Mouse (Mus musculus) ES-E14 (cell line): Measurements from ENCODE around the gene Ctnnd1. TPM values are rescaled to one million over a fixed set of nuclear protein-coding genes. Genes with fewer than 3 reads are reported as not detected.
A peak's percentile ranks its signal among the peaks of the same experiment; 100 is the strongest.

Source experiments
- DNase-seq: peaks from one replicate; pipeline ENCODE4 v3.0.0-alpha.2; 2013; ENCODE audit warnings: low read depth, low spot score
- H3K27ac ChIP-seq: 2 replicates; pipeline ENCODE4 v1.5.1; 2012; ENCODE audit warnings: low read depth, mild to moderate bottlenecking, low read length, moderate library complexity, mixed read lengths; ENCODE audit not compliant: poor library complexity, insufficient read depth, severe bottlenecking
- H3K36me3 ChIP-seq: 2 replicates; pipeline ENCODE4 v1.6.1; 2012; ENCODE audit warnings: mild to moderate bottlenecking, low read length, moderate library complexity, mixed read lengths; ENCODE audit not compliant: control insufficient read depth, poor library complexity, insufficient read depth, severe bottlenecking
- H3K4me1 ChIP-seq, 2 experiments: fragments of 150-350 bp in 1 of 2; sonication (generic) in 1 of 2; 2 replicates each; pipeline ENCODE4 v1.6.1; 2012; ENCODE audit warnings: low read length in 2 of 2, mild to moderate bottlenecking in 1 of 2, mixed read lengths in 1 of 2; ENCODE audit not compliant: control insufficient read depth in 2 of 2, insufficient read depth in 2 of 2, poor library complexity in 1 of 2
- H3K4me3 ChIP-seq, 2 experiments: fragments of 150-350 bp in 1 of 2; sonication (generic) in 1 of 2; 2 replicates each; pipeline ENCODE4 v1.5.1; 2012; ENCODE audit warnings: low read length in 2 of 2, low read depth in 1 of 2, mild to moderate bottlenecking in 1 of 2, mixed read lengths in 1 of 2; ENCODE audit not compliant: insufficient read depth in 1 of 2, poor library complexity in 1 of 2, severe bottlenecking in 1 of 2
- H3K9ac ChIP-seq: 2 replicates; pipeline ENCODE4 v1.6.1; 2012; ENCODE audit warnings: low read depth, mild to moderate bottlenecking, low read length, mixed read lengths; ENCODE audit not compliant: poor library complexity, insufficient read depth, severe bottlenecking
- H3K9me3 ChIP-seq: fragments of 150-350 bp; sonication (generic); 2 replicates; pipeline ENCODE4 v1.6.1; 2012; ENCODE audit warnings: low read depth, mild to moderate bottlenecking, low read length; ENCODE audit not compliant: control insufficient read depth, insufficient read depth
- CHD2 ChIP-seq: IDR thresholded peaks from 2 replicates; pipeline ENCODE4 v1.6.1; 2014; ENCODE audit warnings: mild to moderate bottlenecking, low read depth, low read length, inconsistent platforms
- HCFC1 ChIP-seq: IDR thresholded peaks from 2 replicates; pipeline ENCODE4 v1.6.1; 2012; ENCODE audit warnings: low read length, inconsistent platforms, borderline replicate concordance; ENCODE audit not compliant: insufficient read depth
- MAFK ChIP-seq: IDR thresholded peaks from 2 replicates; pipeline ENCODE4 v1.6.1; 2014; ENCODE audit warnings: mild to moderate bottlenecking, low read depth, low read length, inconsistent platforms; ENCODE audit not compliant: insufficient read depth
- ZC3H11A ChIP-seq: IDR thresholded peaks from 2 replicates; pipeline ENCODE4 v1.6.1; 2012; ENCODE audit warnings: low read depth, mild to moderate bottlenecking, inconsistent platforms, low read length, borderline replicate concordance
- ZNF384 ChIP-seq: IDR thresholded peaks from 2 replicates; pipeline ENCODE4 v1.6.1; 2012; ENCODE audit warnings: low read depth, low read length, inconsistent platforms
- in situ Hi-C, 2 experiments: fragments of 600-800 bp; cut with MboI; formaldehyde crosslinking; loops; one replicate each; pipeline ENCODE4 v1.15.1; 2025; ENCODE audit warnings: low sequenced_read_pairs in 2 of 2, inconsistent platforms in 1 of 2; ENCODE audit not compliant: unreplicated experiment in 2 of 2
- total RNA-seq: library from RNA; depleted of rRNA; stranded (reverse); fragments of 300-350 nt; gene quantifications from 2 replicates; pipeline ENCODE4 v1.2.3, GENCODE M21; 2012; rRNA removed

Gene Ctnnd1
- total RNA-seq = 48.2 and 51.5 TPM in 2 replicates

GRCm38 (mm10) chr2:84650464-84651195, at the start of gene Ctnnd1:
Gene Ctnnd1 (minus strand): TSS chr2:84650765.
- Histone ChIP-seq H3K4me1 (peaks cover 2 to 4% of the 10 kb centered on the region in 2 experiments; a peak in 3 of 4 replicates), H3K27ac (peak within 1 kb of the TSS; percentile 86), H3K9ac (peak within 1 kb of the TSS; percentile 93), H3K36me3 (0 out of 2 replicates have a peak, but pooled peaks cover 2% of the 10 kb centered on the region), H3K4me3 (peak within 1 kb of the TSS; percentile 82 to 89), H3K9me3 (no peaks in the 10 kb centered on the region)
- in situ Hi-C loops = no loop called here
- peak; percentile 77 for DNase-seq
- TF ChIP-seq MAFK (no peak), CHD2 (peak; percentile 90), ZNF384 (peak; percentile 99)

GRCm38 (mm10) chr2:84695007-84695695, 44.6 kb upstream of the Ctnnd1 start:
- in situ Hi-C loops = no loop called here
- peaks cover 10% of the 10 kb centered on the region for H3K36me3 ChIP-seq
- H3K4me3 ChIP-seq = no peak overlapping the region
- TF ChIP-seq ZNF384 (no peak), CHD2 (no peak), MAFK (no peak), HCFC1 (no peak), ZC3H11A (no peak)
- no peak for DNase-seq
- H3K4me1 ChIP-seq = no peaks in the 10 kb centered on the region
- no peaks in the 10 kb centered on the region for H3K9me3 ChIP-seq
- H3K27ac ChIP-seq = no peak overlapping the region
- no peak overlapping the region for H3K9ac ChIP-seq

- Histone ChIP-seq H3K27ac (no peak overlapping the region), H3K36me3 (peaks cover 29% of the 10 kb centered on the region), H3K9me3 (no peaks in the 10 kb centered on the region), H3K4me3 (no peak overlapping the region), H3K9ac (no peak overlapping the region), H3K4me1 (peaks cover 0 to 2% of the 10 kb centered on the region in 2 experiments; a peak in 2 of 4 replicates)
- TF ChIP-seq CHD2 (no peak), MAFK (no peak), HCFC1 (no peak), ZNF384 (no peak), ZC3H11A (no peak)
- DNase-seq = no peak
- in situ Hi-C loops = no loop called here
These were observed 39.5 kb upstream of the Ctnnd1 start for GRCm38 (mm10) chr2:84690050-84690449.

GRCm38 (mm10) chr2:84688080-84688844, 37.7 kb upstream of the Ctnnd1 start:
- Histone ChIP-seq H3K9me3 (no peaks in the 10 kb centered on the region), H3K27ac (no peak overlapping the region), H3K4me1 (peaks cover 0 to 2% of the 10 kb centered on the region in 2 experiments; a peak in 2 of 4 replicates), H3K4me3 (no peak overlapping the region), H3K36me3 (peaks cover 25% of the 10 kb centered on the region), H3K9ac (no peak overlapping the region)
- in situ Hi-C loops = no loop called here
- TF ChIP-seq HCFC1 = no peak
- TF ChIP-seq ZNF384 = no peak
- no peak for TF ChIP-seq ZC3H11A
- no peak for TF ChIP-seq MAFK
- no peak for DNase-seq
